Mouse (Mus musculus) ES-E14 (cell line): ENCODE data around the gene Etv2. TPM values are rescaled to one million over a fixed set of nuclear protein-coding genes. Genes with fewer than 3 reads are reported as not detected.

Source experiments
- DNase-seq: peaks from one replicate; pipeline ENCODE4 v3.0.0-alpha.2; 2013; ENCODE audit warnings: low read depth, low spot score
- H3K27ac ChIP-seq: 2 replicates; pipeline ENCODE4 v1.5.1; 2012; ENCODE audit warnings: low read depth, mild to moderate bottlenecking, low read length, moderate library complexity, mixed read lengths; ENCODE audit not compliant: poor library complexity, insufficient read depth, severe bottlenecking
- H3K36me3 ChIP-seq: 2 replicates; pipeline ENCODE4 v1.6.1; 2012; ENCODE audit warnings: mild to moderate bottlenecking, low read length, moderate library complexity, mixed read lengths; ENCODE audit not compliant: control insufficient read depth, poor library complexity, insufficient read depth, severe bottlenecking
- H3K4me1 ChIP-seq, 2 experiments: fragments of 150-350 bp in 1 of 2; sonication (generic) in 1 of 2; 2 replicates each; pipeline ENCODE4 v1.6.1; 2012; ENCODE audit warnings: low read length in 2 of 2, mild to moderate bottlenecking in 1 of 2, mixed read lengths in 1 of 2; ENCODE audit not compliant: control insufficient read depth in 2 of 2, insufficient read depth in 2 of 2, poor library complexity in 1 of 2
- H3K4me3 ChIP-seq, 2 experiments: fragments of 150-350 bp in 1 of 2; sonication (generic) in 1 of 2; 2 replicates each; pipeline ENCODE4 v1.5.1; 2012; ENCODE audit warnings: low read length in 2 of 2, low read depth in 1 of 2, mild to moderate bottlenecking in 1 of 2, mixed read lengths in 1 of 2; ENCODE audit not compliant: insufficient read depth in 1 of 2, poor library complexity in 1 of 2, severe bottlenecking in 1 of 2
- H3K9ac ChIP-seq: 2 replicates; pipeline ENCODE4 v1.6.1; 2012; ENCODE audit warnings: low read depth, mild to moderate bottlenecking, low read length, mixed read lengths; ENCODE audit not compliant: poor library complexity, insufficient read depth, severe bottlenecking
- H3K9me3 ChIP-seq: fragments of 150-350 bp; sonication (generic); 2 replicates; pipeline ENCODE4 v1.6.1; 2012; ENCODE audit warnings: low read depth, mild to moderate bottlenecking, low read length; ENCODE audit not compliant: control insufficient read depth, insufficient read depth
- CHD2 ChIP-seq: IDR thresholded peaks from 2 replicates; pipeline ENCODE4 v1.6.1; 2014; ENCODE audit warnings: mild to moderate bottlenecking, low read depth, low read length, inconsistent platforms
- HCFC1 ChIP-seq: IDR thresholded peaks from 2 replicates; pipeline ENCODE4 v1.6.1; 2012; ENCODE audit warnings: low read length, inconsistent platforms, borderline replicate concordance; ENCODE audit not compliant: insufficient read depth
- MAFK ChIP-seq: IDR thresholded peaks from 2 replicates; pipeline ENCODE4 v1.6.1; 2014; ENCODE audit warnings: mild to moderate bottlenecking, low read depth, low read length, inconsistent platforms; ENCODE audit not compliant: insufficient read depth
- ZC3H11A ChIP-seq: IDR thresholded peaks from 2 replicates; pipeline ENCODE4 v1.6.1; 2012; ENCODE audit warnings: low read depth, mild to moderate bottlenecking, inconsistent platforms, low read length, borderline replicate concordance
- ZNF384 ChIP-seq: IDR thresholded peaks from 2 replicates; pipeline ENCODE4 v1.6.1; 2012; ENCODE audit warnings: low read depth, low read length, inconsistent platforms
- in situ Hi-C, 2 experiments: fragments of 600-800 bp; cut with MboI; formaldehyde crosslinking; loops; one replicate each; pipeline ENCODE4 v1.15.1; 2025; ENCODE audit warnings: low sequenced_read_pairs in 2 of 2, inconsistent platforms in 1 of 2; ENCODE audit not compliant: unreplicated experiment in 2 of 2
- total RNA-seq: library from RNA; depleted of rRNA; stranded (reverse); fragments of 300-350 nt; gene quantifications from 2 replicates; pipeline ENCODE4 v1.2.3, GENCODE M21; 2012

The Etv2 gene
- total RNA-seq, 1 experiment, result 2.1 TPM

GRCm38 (mm10) chr7:30588676-30589434 is 46.8 kb downstream of the Etv2 start, which contains the start of gene Kmt2b:
Gene Kmt2b (minus strand): TSS chr7:30588726.
- peak within 1 kb of the TSS; percentile 99 for H3K9ac ChIP-seq
- no peaks in the 10 kb centered on the region for H3K9me3 ChIP-seq
- peak; percentile 96 for DNase-seq
- in situ Hi-C loops, result no loop called here
- peak within 1 kb of the TSS; percentile 82 to 98 for H3K4me3 ChIP-seq
- peaks cover 30% of the 10 kb centered on the region for H3K36me3 ChIP-seq
- TF ChIP-seq ZNF384 (no peak), ZC3H11A (no peak), HCFC1 (peak; percentile 95), MAFK (no peak), CHD2 (peak; percentile 77)
- H3K27ac ChIP-seq, result peak within 1 kb of the TSS; percentile 91
- H3K4me1 ChIP-seq, result peaks cover 4 to 29% of the 10 kb centered on the region in 2 experiments

- in situ Hi-C loops, result no loop called here
- no peak for TF ChIP-seq CHD2
- TF ChIP-seq ZC3H11A, result no peak
- TF ChIP-seq HCFC1, result no peak
- TF ChIP-seq ZNF384, result no peak
- no peak for TF ChIP-seq MAFK
- Histone ChIP-seq H3K27ac (peak overlapping the region; percentile 91), H3K4me1 (peaks cover 4 to 25% of the 10 kb centered on the region in 2 experiments; a peak in 3 of 4 replicates), H3K9me3 (no peaks in the 10 kb centered on the region), H3K36me3 (peaks cover 37% of the 10 kb centered on the region), H3K4me3 (peak overlapping the region; percentile 82 to 98), H3K9ac (peak overlapping the region; percentile 99)
- no peak for DNase-seq
Measured at GRCm38 (mm10) chr7:30587842-30588667, 47.6 kb downstream of the Etv2 start.

- Histone ChIP-seq H3K4me3 (peak overlapping the region; percentile 82 to 98; a peak in 1 of 4 replicates), H3K9me3 (no peaks in the 10 kb centered on the region), H3K27ac (no peak overlapping the region), H3K36me3 (peaks cover 52% of the 10 kb centered on the region), H3K9ac (peak overlapping the region; percentile 20), H3K4me1 (peaks cover 4 to 19% of the 10 kb centered on the region in 2 experiments; a peak in 3 of 4 replicates)
- in situ Hi-C loops, result no loop called here
- DNase-seq, result no peak
- no peak for TF ChIP-seq CHD2
- TF ChIP-seq ZC3H11A, result no peak
- no peak for TF ChIP-seq ZNF384
- TF ChIP-seq HCFC1, result no peak
- TF ChIP-seq MAFK, result no peak
Measured at GRCm38 (mm10) chr7:30586455-30587020, 49.1 kb downstream of the Etv2 start.

GRCm38 (mm10) chr7:30585170-30585569 is 50.5 kb downstream of the Etv2 start:
- in situ Hi-C loops, result no loop called here
- Histone ChIP-seq H3K4me3 (no peak overlapping the region), H3K9ac (no peak overlapping the region; the same call in 1 of the 2 replicates), H3K27ac (no peak overlapping the region), H3K4me1 (peaks cover 4 to 13% of the 10 kb centered on the region in 2 experiments; a peak in 3 of 4 replicates), H3K36me3 (peaks cover 63% of the 10 kb centered on the region), H3K9me3 (no peaks in the 10 kb centered on the region)
- TF ChIP-seq CHD2 (no peak), ZNF384 (no peak), HCFC1 (no peak), ZC3H11A (no peak), MAFK (no peak)
- DNase-seq, result no peak
